Mouse (Mus musculus) testis, adult 2 months (tissue): Measurements from ENCODE around the gene Usp29.

ENCODE experiments used
- CTCF ChIP-seq: fragments of 200-500 bp; IDR thresholded peaks from 2 replicates; pipeline ENCODE4 v1.5.1; 2012; ENCODE audit warnings: low read depth, mild to moderate bottlenecking, inconsistent platforms, low read length, moderate library complexity; ENCODE audit not compliant: control insufficient read depth, insufficient read depth, insufficient replicate concordance
- POLR2A ChIP-seq: fragments of 200-500 bp; IDR thresholded peaks from 2 replicates; pipeline ENCODE4 v1.6.1; 2012; ENCODE audit warnings: low read depth, mild to moderate bottlenecking, inconsistent platforms, low read length, moderate library complexity; ENCODE audit not compliant: control insufficient read depth

DNA sequence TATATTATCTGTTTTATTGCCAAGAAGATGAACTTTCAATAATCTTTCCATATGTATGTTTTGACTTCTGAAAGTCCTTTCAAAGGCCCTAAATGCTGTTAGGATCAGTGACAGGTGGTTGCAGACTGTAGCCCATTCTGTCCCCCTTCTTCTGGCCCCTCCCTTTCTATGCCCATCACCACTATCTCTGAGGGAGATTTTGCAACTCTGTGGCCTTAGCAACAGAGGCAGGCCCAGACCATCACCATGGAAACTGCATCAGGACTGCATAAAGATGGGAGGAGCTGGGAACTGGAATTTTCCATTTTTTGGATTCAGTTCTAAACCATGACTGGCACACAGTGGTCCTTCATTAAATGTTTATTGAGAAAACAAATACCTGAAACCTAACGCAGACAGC lies 139.2 kb downstream of the Usp29 start:
- TF ChIP-seq CTCF: no peak
- no peak for TF ChIP-seq POLR2A
